Mouse (Mus musculus) ES-Bruce4 (cell line): ENCODE measurements around the gene Tmem8. TPM values are rescaled to one million over a fixed set of nuclear protein-coding genes. Genes with fewer than 3 reads are reported as not detected.

ENCODE experiments used
- H3K27ac ChIP-seq: 2 replicates; pipeline ENCODE4 v1.5.1; 2012; ENCODE audit warnings: low read length, inconsistent platforms; ENCODE audit not compliant: insufficient read depth
- H3K27me3 ChIP-seq: 2 replicates; pipeline ENCODE4 v1.6.1; 2012; ENCODE audit warnings: mild to moderate bottlenecking, low read length, inconsistent platforms; ENCODE audit not compliant: control insufficient read depth, poor library complexity, insufficient read depth, severe bottlenecking
- H3K36me3 ChIP-seq: 2 replicates; pipeline ENCODE4 v1.6.1; 2012; ENCODE audit warnings: inconsistent platforms, mild to moderate bottlenecking, low read length, moderate library complexity; ENCODE audit not compliant: control insufficient read depth, poor library complexity, insufficient read depth, severe bottlenecking
- H3K4me1 ChIP-seq: one replicate; pipeline ENCODE4 v1.8.1; 2011; ENCODE audit warnings: low read length; ENCODE audit not compliant: control insufficient read depth, insufficient read depth
- H3K4me3 ChIP-seq: 2 replicates; pipeline ENCODE4 v1.5.1; 2011; ENCODE audit warnings: low read depth, mild to moderate bottlenecking, low read length
- H3K9ac ChIP-seq: 2 replicates; pipeline ENCODE4 v1.6.1; 2012; ENCODE audit warnings: low read depth, mild to moderate bottlenecking, inconsistent platforms; ENCODE audit not compliant: poor library complexity, severe bottlenecking
- H3K9me3 ChIP-seq: replicated peaks from 2 replicates; pipeline ENCODE4 v1.6.1; 2012; ENCODE audit warnings: mild to moderate bottlenecking, low read length, inconsistent platforms; ENCODE audit not compliant: control insufficient read depth, poor library complexity, insufficient read depth, severe bottlenecking
- CTCF ChIP-seq: IDR thresholded peaks from one replicate; pipeline ENCODE4 v1.8.1; 2011; ENCODE audit warnings: low read depth, low read length
- EP300 ChIP-seq: IDR thresholded peaks from 2 replicates; pipeline ENCODE4 v1.6.1; 2011; ENCODE audit warnings: low read depth, low read length; ENCODE audit not compliant: insufficient read depth
- POLR2A ChIP-seq: IDR thresholded peaks from one replicate; pipeline ENCODE4 v1.8.1; 2011; ENCODE audit warnings: low read length; ENCODE audit not compliant: insufficient read depth
- polyA plus RNA-seq: library from polyadenylated mRNA; stranded (reverse); fragments of >200 nt; gene quantifications from 2 replicates; pipeline ENCODE4 v1.2.4, GENCODE M21; 2011; ENCODE audit warnings: low read depth; ENCODE audit not compliant: missing spikeins, insufficient read depth, insufficient read length

Tmem8 gene
- polyA plus RNA-seq, 1 experiment = 15.6 TPM

DNA sequence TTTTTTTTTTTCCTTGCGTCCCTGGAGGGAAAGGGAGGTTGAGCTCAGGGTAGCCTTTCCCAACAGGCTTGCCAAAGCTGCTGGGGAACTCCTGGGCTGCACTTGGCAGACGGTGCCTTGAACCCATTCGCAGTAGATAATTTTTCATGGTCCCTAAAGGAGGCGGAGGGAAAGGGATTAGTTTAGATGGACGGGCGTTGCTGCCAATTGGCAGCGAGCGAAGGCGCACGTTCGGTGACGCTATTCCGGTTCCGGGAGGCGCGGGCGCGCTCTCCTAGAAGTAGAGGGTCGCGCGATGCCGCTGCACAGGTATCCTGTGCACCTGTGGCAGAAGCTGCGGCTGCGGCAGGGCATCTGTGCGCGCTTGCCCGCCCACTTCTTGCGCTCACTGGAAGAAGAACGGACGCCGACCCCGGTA lies 10.2 kb downstream of the Tmem8 start, which contains the start of gene Mrpl28:
Mrpl28 (plus strand) TSS at position 234 of the 418 bp plus-strand sequence.
- H3K4me3 ChIP-seq = peak within 1 kb of the TSS; percentile 76
- no peaks in the 10 kb centered on the region for H3K9me3 ChIP-seq
- peak within 1 kb of the TSS; percentile 50 for H3K9ac ChIP-seq
- H3K27ac ChIP-seq = no peak within 1 kb of the TSS
- H3K27me3 ChIP-seq = no peaks in the 10 kb centered on the region
- peaks cover 23% of the 10 kb centered on the region for H3K36me3 ChIP-seq
- TF ChIP-seq POLR2A = peak; percentile 90
- no peak for TF ChIP-seq EP300
- no peak for TF ChIP-seq CTCF
- peaks cover 4% of the 10 kb centered on the region for H3K4me1 ChIP-seq

DNA sequence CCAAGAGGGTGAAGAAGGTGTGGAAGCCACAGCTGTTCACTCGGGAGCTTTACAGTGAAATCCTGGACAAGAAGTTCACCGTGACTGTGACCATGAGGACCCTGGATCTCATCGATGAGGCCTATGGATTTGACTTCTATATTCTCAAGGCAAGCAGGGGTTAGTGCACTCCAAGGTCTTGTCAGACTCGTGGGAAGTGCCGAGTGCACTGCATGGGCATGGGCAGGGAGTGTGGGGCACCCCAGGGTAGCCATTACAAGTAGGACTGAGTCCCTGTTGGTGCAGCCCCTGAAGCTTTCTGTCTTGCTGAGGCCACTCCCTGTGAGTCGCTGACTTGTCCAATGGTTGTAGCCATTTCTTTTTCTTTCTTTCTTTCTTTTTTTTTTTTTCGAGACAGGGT lies 11.5 kb downstream of the Tmem8 start:
- Histone ChIP-seq H3K9me3 (no peaks in the 10 kb centered on the region), H3K27me3 (no peaks in the 10 kb centered on the region), H3K4me3 (peak overlapping the region; percentile 76), H3K27ac (no peak overlapping the region), H3K4me1 (peaks cover 4% of the 10 kb centered on the region), H3K9ac (peak overlapping the region; percentile 50), H3K36me3 (peaks cover 24% of the 10 kb centered on the region)
- TF ChIP-seq EP300 (no peak), POLR2A (no peak), CTCF (no peak)

DNA sequence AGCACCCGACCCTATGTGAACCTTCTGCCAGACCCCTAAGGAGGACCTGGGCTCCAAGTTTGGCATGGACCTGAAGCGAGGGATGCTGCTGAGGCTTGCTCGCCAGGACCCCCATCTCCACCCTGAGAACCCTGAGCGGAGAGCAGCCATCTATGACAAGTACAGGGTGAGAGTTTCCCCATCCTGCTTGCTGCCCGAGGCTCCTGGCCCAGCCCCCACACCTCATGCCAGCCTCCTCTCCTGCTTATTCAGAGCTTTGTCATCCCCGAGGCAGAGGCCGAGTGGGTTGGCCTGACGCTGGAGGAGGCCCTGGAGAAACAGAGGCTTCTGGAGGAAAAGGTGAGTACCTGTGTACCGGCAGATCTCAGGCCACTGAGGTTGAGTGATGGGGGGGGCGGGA lies 12.1 kb downstream of the Tmem8 start:
- Histone ChIP-seq H3K9ac (no peak overlapping the region), H3K4me3 (no peak overlapping the region), H3K4me1 (no peaks in the 10 kb centered on the region), H3K9me3 (no peaks in the 10 kb centered on the region), H3K36me3 (peaks cover 24% of the 10 kb centered on the region), H3K27me3 (no peaks in the 10 kb centered on the region), H3K27ac (no peak overlapping the region)
- TF ChIP-seq EP300 (no peak), POLR2A (no peak), CTCF (no peak)

DNA sequence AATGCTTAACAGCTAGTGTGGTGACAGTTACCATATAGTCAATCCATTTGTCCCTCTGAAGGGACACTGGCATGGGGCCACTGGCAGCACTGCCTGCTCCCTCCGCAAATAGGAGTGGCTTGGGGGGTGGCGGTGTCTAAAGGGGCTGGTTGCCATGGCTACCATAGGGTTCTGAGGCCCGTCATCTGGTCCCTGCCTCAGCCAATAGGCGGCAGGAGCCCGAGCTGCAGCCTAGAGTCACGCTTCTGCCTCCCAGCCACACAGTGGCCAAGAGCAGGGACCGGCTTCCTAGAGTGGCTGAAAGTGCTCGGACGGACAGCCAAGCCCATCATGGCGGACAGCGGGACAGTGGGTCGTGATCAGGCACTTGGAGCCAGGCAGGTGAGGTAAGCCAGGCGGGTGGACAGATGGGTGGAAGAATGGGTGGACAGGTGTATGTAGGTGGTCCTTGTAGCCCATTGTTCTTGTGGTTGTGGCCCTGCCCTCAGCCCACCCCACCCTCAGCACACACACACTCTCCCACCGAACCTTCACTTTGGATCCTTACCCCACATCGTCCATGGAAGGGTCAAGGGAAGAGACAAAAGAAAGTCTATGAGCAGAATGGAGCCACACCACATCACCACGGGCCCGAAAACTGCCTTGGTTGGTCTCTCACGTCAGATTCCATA lies 18.1 kb downstream of the Tmem8 start:
- Histone ChIP-seq H3K9ac (no peak overlapping the region), H3K9me3 (no peaks in the 10 kb centered on the region), H3K27me3 (no peaks in the 10 kb centered on the region), H3K4me3 (peak overlapping the region; percentile 20), H3K27ac (no peak overlapping the region), H3K36me3 (peaks cover 14% of the 10 kb centered on the region), H3K4me1 (no peaks in the 10 kb centered on the region)
- TF ChIP-seq EP300 (no peak), POLR2A (no peak), CTCF (no peak)

DNA sequence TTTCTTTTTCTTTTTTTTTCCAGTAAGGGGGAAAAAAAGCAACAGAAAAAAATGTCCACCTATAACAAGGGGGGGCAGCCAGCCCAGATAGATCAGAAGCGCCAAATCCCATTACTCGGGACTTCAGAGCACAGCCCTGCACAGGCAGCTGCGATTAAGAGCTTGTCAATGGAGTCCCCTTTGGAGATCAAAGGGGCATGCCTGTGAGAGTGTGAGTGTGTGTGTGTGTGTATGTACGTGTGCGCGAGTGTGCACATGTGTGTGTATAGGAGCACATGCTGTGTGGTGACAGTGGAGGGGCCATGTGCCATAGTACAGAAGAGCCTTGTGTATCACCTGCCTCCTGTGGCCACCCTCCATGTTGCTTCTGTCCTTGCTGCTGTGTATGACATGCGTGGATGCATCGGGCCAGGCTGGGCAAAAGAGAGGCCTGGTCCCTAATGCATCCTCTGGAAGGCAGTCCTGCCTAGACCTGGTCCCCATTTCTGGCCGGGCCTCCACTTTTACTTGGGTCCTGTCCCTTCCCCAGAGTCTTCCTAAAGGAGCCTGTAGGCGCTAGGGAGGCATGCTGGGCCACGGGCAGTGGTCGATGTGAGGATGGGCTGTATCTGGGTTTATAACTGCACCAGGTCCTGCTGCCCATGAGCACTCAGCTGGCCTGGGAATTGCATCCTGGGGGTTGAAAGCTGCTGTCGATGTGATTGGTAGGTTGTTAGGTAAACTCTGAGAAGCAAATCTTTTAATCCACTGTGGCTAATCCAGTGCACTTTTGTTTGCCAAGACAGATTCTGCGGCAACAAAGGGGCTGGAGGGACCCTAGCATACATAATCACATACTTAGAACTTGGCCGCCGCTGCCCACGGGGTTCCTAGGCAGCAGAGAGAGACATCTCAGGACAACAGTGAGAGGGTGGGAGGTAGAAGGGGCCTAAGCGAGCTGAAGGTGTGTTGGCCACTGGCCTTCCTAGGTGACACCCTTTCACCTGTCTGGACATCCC lies 19.1 kb downstream of the Tmem8 start:
- Histone ChIP-seq H3K36me3 (peaks cover 6% of the 10 kb centered on the region), H3K27ac (no peak overlapping the region), H3K4me3 (no peak overlapping the region), H3K9ac (no peak overlapping the region), H3K4me1 (no peaks in the 10 kb centered on the region), H3K9me3 (no peaks in the 10 kb centered on the region), H3K27me3 (no peaks in the 10 kb centered on the region)
- no peak for TF ChIP-seq POLR2A
- no peak for TF ChIP-seq EP300
- TF ChIP-seq CTCF = no peak
